Mouse (Mus musculus): ENCODE results near the gene Cxcl13.

GRCm38 (mm10) chr5:95945120-95945519 lies 11.6 kb upstream of the Cxcl13 start:
- TF ChIP-seq CTCF (IDR thresholded peaks at IDR 0.05; ENCODE audit: low read depth) (no peak), EP300 (IDR thresholded peaks at IDR 0.05; ENCODE audit: low read depth) (no peak)
